Mouse (Mus musculus) intestine, embryonic 14.5 days (tissue): Measurements from ENCODE around the gene Cd163. TPM values are rescaled to one million over a fixed set of nuclear protein-coding genes. Genes with fewer than 3 reads are reported as not detected.
"Not testable (repeated sequence)": the region's sequence is repeated elsewhere in the genome, so short reads cannot be mapped to it uniquely, and the experiment has no call there.

Experiments used
- ATAC-seq: fragments of 200-750 bp; cut with Nextera tagmentation; replicated peaks from 2 replicates; pipeline ENCODE4 v1.8.0; 2017; ENCODE audit warnings: low read depth, moderate number of reproducible peaks, moderate TSS enrichment, moderate library complexity; ENCODE audit not compliant: low FRiP score, low TSS enrichment
- DNase-seq: peaks from one replicate; pipeline ENCODE4 v3.0.0-alpha.2; 2018; ENCODE audit warnings: low spot score
- H3K27ac ChIP-seq: fragments of 300-500 bp; sonication (generic); 2 replicates; pipeline ENCODE4 v1.5.1; 2014; ENCODE audit warnings: low read depth, mild to moderate bottlenecking, control low read depth
- H3K27me3 ChIP-seq: fragments of 300-500 bp; sonication (generic); replicated peaks from 2 replicates; pipeline ENCODE4 v1.6.1; 2014; ENCODE audit warnings: low read length, control low read depth; ENCODE audit not compliant: control insufficient read depth, insufficient read depth
- H3K36me3 ChIP-seq: fragments of 300-500 bp; sonication (generic); 2 replicates; pipeline ENCODE4 v1.6.1; 2014; ENCODE audit warnings: low read length, control low read depth; ENCODE audit not compliant: control insufficient read depth, insufficient read depth
- H3K4me1 ChIP-seq: fragments of 300-500 bp; sonication (generic); replicated peaks from 2 replicates; pipeline ENCODE4 v1.6.1; 2014; ENCODE audit warnings: low read length, control low read depth, mixed read lengths; ENCODE audit not compliant: control insufficient read depth, insufficient read depth
- H3K4me2 ChIP-seq: fragments of 300-500 bp; sonication (generic); 2 replicates; pipeline ENCODE4 v1.6.1; 2014; ENCODE audit warnings: low read length
- H3K4me3 ChIP-seq: fragments of 300-500 bp; sonication (generic); 2 replicates; pipeline ENCODE4 v1.5.1; 2014; ENCODE audit warnings: low read depth, low read length, control low read depth, mixed read lengths
- H3K9ac ChIP-seq: fragments of 300-500 bp; sonication (generic); 2 replicates; pipeline ENCODE4 v1.6.1; 2014; ENCODE audit warnings: mild to moderate bottlenecking, low read length
- H3K9me3 ChIP-seq: fragments of 300-500 bp; sonication (generic); 2 replicates; pipeline ENCODE4 v1.6.1; 2016; ENCODE audit warnings: low read length, control low read depth; ENCODE audit not compliant: control insufficient read depth
- WGBS: fragments of 180-500 bp; shearing (Covaris S2); extraction: QIAGEN DNeasy Blood & Tissue Kit; methylation state at CpG from one replicate; pipeline ENCODE4 v1.1.7; 2014; 5-methylcytosine and 5-hydroxymethylcytosine counted together
- polyA plus RNA-seq: library from polyadenylated mRNA; unstranded; fragments of >200 nt; fragmentation: Nextera tagmentation; extraction: Ambion mirVana; gene quantifications from 2 replicates; pipeline ENCODE4 v1.2.1, GENCODE M21; 2014

The Cd163 gene
- polyA plus RNA-seq, 1 experiment from 2014 or later, result 0.19 TPM

DNA sequence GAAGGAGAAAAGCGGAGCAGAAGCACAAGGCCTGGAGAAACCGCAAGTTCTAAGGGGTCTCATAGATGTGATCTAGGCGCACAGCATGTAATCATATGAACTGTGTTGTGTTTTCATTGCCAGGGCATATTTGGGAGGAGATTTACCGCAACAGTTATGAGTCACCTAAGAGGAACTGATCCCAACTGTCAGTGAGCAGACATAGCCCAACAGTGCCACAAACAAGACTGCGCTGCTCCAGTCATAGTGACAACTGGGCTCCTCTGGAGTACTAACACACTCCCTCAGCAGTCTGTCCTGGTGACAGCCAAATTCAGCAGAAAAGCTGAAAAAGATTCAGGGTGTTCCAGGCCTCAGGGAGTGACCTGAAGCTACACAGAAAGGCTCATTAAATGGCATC, 7.1 kb upstream of the Cd163 start:
- DNase-seq, H3K27ac ChIP-seq, H3K4me2 ChIP-seq, ATAC-seq, H3K4me1 ChIP-seq, H3K9me3 ChIP-seq, H3K9ac ChIP-seq, H3K27me3 ChIP-seq, H3K4me3 ChIP-seq, H3K36me3 ChIP-seq: not testable (repeated sequence)
- 98% methylated on average over 4 of the region's 5 CpGs for WGBS

DNA sequence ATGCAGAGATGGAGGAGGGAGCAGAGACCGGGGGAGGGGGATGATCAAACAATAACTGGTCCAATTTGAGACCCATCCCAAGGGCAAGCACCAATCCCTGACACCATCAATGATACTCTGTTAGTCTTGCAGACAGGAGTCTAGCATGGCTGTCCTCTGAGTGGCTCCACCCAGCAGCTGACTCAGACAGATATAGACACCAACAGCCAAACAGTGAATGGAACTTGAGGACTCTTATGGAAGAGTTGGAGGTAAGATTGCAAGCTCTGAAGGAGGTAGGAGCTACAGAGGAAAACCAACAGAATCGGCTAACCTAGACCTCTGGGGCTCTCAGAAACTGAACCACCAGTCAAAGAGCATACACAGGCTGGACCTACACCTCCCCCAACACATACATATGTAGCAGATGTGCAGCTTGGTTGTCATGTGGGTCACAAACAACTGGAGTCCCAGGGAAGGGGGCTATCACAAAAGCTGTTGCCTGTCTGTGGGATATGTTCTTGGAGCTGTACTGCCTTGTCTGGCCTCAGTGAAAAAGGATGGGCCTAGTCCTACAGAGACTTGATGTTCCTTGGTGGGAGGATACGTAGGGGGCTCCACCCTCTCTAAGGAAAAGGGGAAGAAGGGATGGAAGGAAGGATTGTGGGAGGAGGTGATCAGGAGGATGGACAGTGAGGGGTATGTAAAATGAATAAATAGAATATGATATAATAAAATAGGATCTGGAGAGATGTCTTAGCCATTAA, 2.8 kb upstream of the Cd163 start:
- no peak for ATAC-seq
- WGBS, result 80% methylated on average over 3 of the region's 3 CpGs
- no peak for DNase-seq

DNA sequence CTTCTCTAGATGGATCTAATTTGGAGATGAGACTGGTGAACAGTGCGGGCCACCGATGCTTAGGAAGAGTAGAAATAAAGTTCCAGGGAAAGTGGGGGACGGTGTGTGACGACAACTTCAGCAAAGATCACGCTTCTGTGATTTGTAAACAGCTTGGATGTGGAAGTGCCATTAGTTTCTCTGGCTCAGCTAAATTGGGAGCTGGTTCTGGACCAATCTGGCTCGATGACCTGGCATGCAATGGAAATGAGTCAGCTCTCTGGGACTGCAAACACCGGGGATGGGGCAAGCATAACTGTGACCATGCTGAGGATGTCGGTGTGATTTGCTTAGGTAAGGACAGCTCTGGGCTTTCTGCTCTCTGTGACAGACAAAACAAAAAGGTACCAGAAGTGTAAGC, 4.5 kb downstream of the Cd163 start:
- Histone ChIP-seq H3K27ac (no peak overlapping the region), H3K9ac (no peak overlapping the region), H3K4me2 (no peak overlapping the region), H3K9me3 (no peaks in the 10 kb centered on the region), H3K4me1 (no peaks in the 10 kb centered on the region), H3K27me3 (no peaks in the 10 kb centered on the region), H3K36me3 (no peaks in the 10 kb centered on the region), H3K4me3 (no peak overlapping the region)
- DNase-seq, result no peak
- WGBS, result 84% methylated on average over 8 of the region's 8 CpGs
- no peak for ATAC-seq

More for the DNA sequence above, 2.8 kb upstream of the Cd163 start:
- Histone ChIP-seq H3K9ac (no peak overlapping the region), H3K4me3 (no peak overlapping the region), H3K9me3 (no peaks in the 10 kb centered on the region), H3K36me3 (no peaks in the 10 kb centered on the region), H3K4me1 (no peaks in the 10 kb centered on the region), H3K27me3 (no peaks in the 10 kb centered on the region), H3K4me2 (no peak overlapping the region), H3K27ac (no peak overlapping the region)

DNA sequence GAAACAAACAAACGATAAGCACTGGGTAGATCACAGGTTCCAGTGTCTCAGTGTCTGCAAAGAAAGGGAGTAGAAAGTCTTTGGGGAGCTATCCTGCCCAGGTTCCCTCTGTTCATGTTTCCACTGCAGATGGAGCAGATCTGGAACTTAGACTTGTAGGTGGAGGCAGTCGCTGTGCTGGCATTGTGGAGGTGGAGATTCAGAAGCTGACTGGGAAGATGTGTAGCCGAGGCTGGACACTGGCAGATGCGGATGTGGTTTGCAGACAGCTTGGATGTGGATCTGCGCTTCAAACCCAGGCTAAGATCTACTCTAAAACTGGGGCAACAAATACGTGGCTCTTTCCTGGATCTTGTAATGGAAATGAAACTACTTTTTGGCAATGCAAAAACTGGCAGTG, 7.8 kb downstream of the Cd163 start:
- Histone ChIP-seq H3K9ac (no peak overlapping the region), H3K27me3 (no peaks in the 10 kb centered on the region), H3K9me3 (no peaks in the 10 kb centered on the region), H3K4me1 (no peaks in the 10 kb centered on the region), H3K27ac (no peak overlapping the region), H3K36me3 (no peaks in the 10 kb centered on the region), H3K4me2 (no peak overlapping the region), H3K4me3 (no peak overlapping the region)
- DNase-seq (no peak), ATAC-seq (no peak)
- WGBS, result 85% methylated on average over 6 of the region's 6 CpGs

DNA sequence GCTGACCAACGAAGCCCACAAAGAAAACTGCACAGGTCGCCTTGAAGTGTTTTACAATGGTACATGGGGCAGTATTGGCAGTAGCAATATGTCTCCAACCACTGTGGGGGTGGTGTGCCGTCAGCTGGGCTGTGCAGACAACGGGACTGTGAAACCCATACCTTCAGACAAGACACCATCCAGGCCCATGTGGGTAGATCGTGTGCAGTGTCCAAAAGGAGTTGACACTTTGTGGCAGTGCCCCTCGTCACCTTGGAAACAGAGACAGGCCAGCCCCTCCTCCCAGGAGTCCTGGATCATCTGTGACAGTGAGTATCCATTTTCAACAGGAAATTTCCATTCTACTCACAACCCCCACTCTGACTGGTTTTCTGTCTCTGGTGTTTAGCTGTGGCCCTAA, 15.9 kb downstream of the Cd163 start:
- Histone ChIP-seq H3K9ac (no peak overlapping the region), H3K9me3 (no peaks in the 10 kb centered on the region), H3K4me1 (no peaks in the 10 kb centered on the region), H3K27me3 (no peaks in the 10 kb centered on the region), H3K4me3 (no peak overlapping the region), H3K27ac (no peak overlapping the region), H3K4me2 (no peak overlapping the region), H3K36me3 (no peaks in the 10 kb centered on the region)
- DNase-seq (no peak), ATAC-seq (no peak)
- 56% methylated on average over 6 of the region's 6 CpGs for WGBS

DNA sequence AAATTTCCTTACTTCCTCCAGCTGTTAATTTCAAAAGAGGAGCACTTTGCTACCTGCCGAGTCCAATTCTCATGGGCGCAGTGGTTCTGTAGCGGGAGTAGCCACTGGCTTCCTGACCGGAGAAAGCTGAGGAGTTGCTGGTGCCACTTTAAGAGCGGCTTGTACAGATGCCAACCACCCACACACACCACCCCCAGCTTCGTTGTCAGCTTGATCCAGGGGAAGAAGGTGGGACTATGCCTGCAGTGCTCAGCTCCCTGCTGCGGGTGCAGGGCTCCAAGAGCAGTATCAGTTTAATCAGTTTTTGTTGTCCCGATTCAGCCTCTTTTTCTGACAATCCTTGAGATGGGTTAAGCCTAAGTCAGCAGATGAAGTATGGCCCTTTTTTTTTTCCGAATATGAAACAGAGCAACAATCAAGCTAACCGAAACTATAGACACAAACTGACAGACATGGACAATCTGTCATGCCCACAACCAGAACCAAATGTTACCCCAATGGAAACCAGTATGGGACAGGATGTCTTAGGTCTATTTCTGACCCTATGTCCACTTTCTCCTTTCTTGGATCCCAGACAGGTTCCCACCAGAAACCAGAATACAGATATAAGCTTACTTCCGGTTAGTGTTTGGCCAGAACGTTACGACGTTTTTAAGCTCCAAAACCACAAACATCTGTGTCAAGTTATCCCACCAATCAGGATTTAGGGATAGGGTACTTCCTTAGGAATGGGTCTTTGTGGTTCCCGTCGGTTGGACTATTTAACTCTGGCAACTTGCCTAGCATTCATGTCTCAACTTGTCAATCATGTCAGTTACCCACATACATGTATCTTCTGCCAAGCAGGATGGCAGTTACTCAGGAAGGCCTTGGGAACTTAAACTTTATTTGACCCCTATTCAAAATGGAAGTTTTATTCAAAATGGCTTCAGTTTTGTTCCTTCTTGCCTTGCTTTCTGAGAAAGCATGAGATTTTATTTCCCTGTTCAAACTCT, 17.3 kb downstream of the Cd163 start:
- H3K4me1 ChIP-seq, result no peaks in the 10 kb centered on the region
- no peaks in the 10 kb centered on the region for H3K27me3 ChIP-seq
- no peaks in the 10 kb centered on the region for H3K9me3 ChIP-seq
- ATAC-seq (no peak), DNase-seq (no peak)
- 83% methylated on average over 16 of the region's 16 CpGs for WGBS
- H3K36me3 ChIP-seq, result no peaks in the 10 kb centered on the region
- no peak overlapping the region for H3K27ac ChIP-seq
- H3K4me3 ChIP-seq, result no peak overlapping the region
- H3K4me2 ChIP-seq, result no peak overlapping the region
- H3K9ac ChIP-seq, result no peak overlapping the region

DNA sequence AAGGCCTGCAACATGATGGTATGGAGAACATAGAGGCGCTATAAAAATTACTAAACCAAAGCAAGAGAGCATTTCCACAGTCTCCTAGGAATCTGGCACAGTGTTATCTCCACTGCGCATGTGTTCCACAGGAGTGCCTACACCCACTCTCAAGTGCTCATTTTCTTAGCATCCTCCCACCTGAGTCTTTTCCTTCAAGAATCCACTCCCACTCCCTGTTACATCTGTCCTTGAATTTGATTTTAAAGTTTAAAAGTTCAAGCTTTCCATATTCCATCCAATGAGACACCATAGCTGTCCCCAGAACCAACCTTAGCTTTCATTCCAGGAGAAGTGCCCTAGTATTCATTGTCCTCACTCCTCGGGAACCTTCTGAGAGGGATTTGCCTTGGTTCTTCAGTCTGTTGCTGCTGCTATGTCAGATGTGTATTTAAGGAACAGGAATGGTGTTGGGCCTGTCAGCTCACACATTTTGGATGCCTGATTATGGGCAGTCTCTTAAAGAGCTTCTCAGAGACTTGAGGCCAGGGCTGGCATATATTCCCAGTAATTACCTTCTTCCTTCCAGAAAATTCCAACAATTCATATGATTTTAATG, 24.0 kb downstream of the Cd163 start:
- Histone ChIP-seq H3K27me3 (no peaks in the 10 kb centered on the region), H3K36me3 (no peaks in the 10 kb centered on the region), H3K4me3 (no peak overlapping the region), H3K27ac (no peak overlapping the region), H3K4me2 (no peak overlapping the region), H3K9me3 (no peaks in the 10 kb centered on the region), H3K9ac (no peak overlapping the region), H3K4me1 (no peaks in the 10 kb centered on the region)
- DNase-seq, result no peak
- 87% methylated on average over 3 of the region's 3 CpGs for WGBS
- no peak for ATAC-seq

DNA sequence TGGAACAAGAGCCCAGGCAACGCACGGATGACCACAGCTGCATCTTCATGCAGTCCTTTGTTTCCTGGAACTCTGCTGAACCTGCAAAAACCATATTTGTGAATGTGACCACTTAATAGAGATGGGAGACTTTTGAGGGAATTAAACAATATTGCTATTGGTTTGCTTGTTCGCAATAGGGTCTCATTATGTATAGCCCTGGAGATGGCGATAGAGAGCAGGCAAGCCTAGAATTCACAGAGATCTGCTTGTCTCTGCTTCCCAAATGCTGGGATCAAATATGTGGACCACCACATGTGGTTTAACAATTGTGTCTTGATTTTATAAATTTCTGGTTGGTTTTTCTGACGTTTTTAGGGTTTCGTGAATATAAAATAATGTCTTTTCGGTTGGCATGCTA, 25.2 kb downstream of the Cd163 start:
- no peak overlapping the region for H3K9ac ChIP-seq
- no peaks in the 10 kb centered on the region for H3K9me3 ChIP-seq
- H3K4me1 ChIP-seq, result no peaks in the 10 kb centered on the region
- DNase-seq, result no peak
- H3K27ac ChIP-seq, result no peak overlapping the region
- ATAC-seq, result no peak
- H3K36me3 ChIP-seq, result no peaks in the 10 kb centered on the region
- H3K27me3 ChIP-seq, result no peaks in the 10 kb centered on the region
- no peak overlapping the region for H3K4me2 ChIP-seq
- no peak overlapping the region for H3K4me3 ChIP-seq
- WGBS, result 87% methylated on average over 7 of the region's 7 CpGs
